ENCODE assay signal across 22 mouse cellular contexts in the genomic region with DNA sequence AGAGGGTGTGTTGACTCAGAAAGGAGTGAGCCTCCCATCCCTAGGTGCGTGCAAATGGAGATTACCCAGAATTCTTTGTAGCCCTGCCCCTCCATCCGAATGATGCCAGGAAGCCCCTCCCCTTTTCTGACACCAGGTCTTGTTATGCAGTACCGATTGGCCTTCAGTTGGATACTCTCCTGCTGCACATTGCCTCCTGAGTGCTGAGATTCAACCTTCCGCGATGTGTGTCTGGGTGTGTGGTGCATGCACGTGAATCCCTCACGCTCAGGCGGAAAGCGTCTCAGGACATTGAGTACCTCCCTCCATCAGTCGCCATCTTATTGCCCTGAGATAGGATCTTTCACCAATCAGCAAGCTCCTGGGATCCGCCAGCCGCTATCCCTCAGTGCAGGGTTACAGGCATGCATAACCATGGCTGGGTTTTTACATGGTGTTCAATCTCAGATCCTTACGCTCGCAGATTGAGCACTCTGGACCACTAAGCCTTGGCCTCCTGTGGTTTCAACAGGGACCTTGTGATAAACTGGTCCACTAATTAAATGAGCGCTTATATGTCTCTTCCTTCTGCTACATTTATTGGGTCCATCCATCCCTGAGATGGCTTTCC. TPM values are rescaled to one million over a fixed set of nuclear protein-coding genes. Genes with fewer than 3 reads are reported as not detected.
DNase-seq lines count a peak whose midpoint lies in the region; ATAC-seq and TF ChIP-seq lines count a peak whose summit lies in the region.
"Had no signal": no experiment of that assay in that cellular context is flagged by ENCODE, and none has a peak within 500 bp of the region (broad histone marks: within the 10 kb centered on the region; RNA-seq: fewer than 3 reads in every experiment).

No protein-coding gene starts in this region.

- DNase-seq in heart, postnatal 10 days: no peak
- no peak for DNase-seq in intestine, embryonic 14.5 days (ENCODE audit: low spot score)
- DNase-seq in urinary bladder, postnatal 14 days (ENCODE audit: low spot score): no peak
- no peak for DNase-seq in ovary, postnatal 10 days (ENCODE audit: low spot score)
- DNase-seq: adrenal gland, adult 8-10 months; cerebellum, adult 9-11 months; embryo, embryonic 11 days; kidney, adult 18-20 months; lung, postnatal 36 days; right cerebral cortex, adult 18-20 months had no signal

- H3K4me2 ChIP-seq in heart, embryonic 15.5 days: no peak overlapping the region
- H3K4me2 ChIP-seq in intestine, embryonic 14.5 days (ENCODE audit: low read length): no peak overlapping the region
- H3K4me2 ChIP-seq: hindbrain, embryonic 12.5 days; limb, embryonic 12.5 days had no signal

- 83% methylated on average over 15 of the region's 15 CpGs for WGBS in heart, embryonic 15.5 days
- WGBS in intestine, embryonic 14.5 days: 82% methylated on average over 15 of the region's 15 CpGs

- intact Hi-C loops in heart, postnatal 10 days (cut with DNase I): no loop called here

- no peaks in the 10 kb centered on the region for H3K9me3 ChIP-seq in heart, embryonic 15.5 days (replicated peaks)
- H3K9me3 ChIP-seq in E14TG2a.4 (ENCODE audit: low read length) (no peaks in the 10 kb centered on the region), ES-Bruce4 (replicated peaks; ENCODE audit: control insufficient read depth, insufficient read depth, low read length, poor library complexity, severe bottlenecking) (no peaks in the 10 kb centered on the region)
- no peaks in the 10 kb centered on the region for H3K9me3 ChIP-seq in intestine, embryonic 14.5 days (ENCODE audit: control insufficient read depth, low read length)
- H3K9me3 ChIP-seq: hindbrain, embryonic 12.5 days; limb, embryonic 12.5 days; midbrain, embryonic 10.5 days had no signal

- H3K4me1 ChIP-seq in heart, embryonic 15.5 days (replicated peaks): peaks cover 37% of the 10 kb centered on the region
- peaks cover 49% of the 10 kb centered on the region for H3K4me1 ChIP-seq in E14TG2a.4 (replicated peaks; ENCODE audit: low read depth, low read length)
- peaks cover 2% of the 10 kb centered on the region for H3K4me1 ChIP-seq in ES-Bruce4 (ENCODE audit: control insufficient read depth, insufficient read depth, low read length)
- no peaks in the 10 kb centered on the region for H3K4me1 ChIP-seq in intestine, embryonic 14.5 days (replicated peaks; ENCODE audit: control insufficient read depth, insufficient read depth, low read length)

- no peak for ATAC-seq in heart, embryonic 15.5 days (replicated peaks; ENCODE audit: insufficient number of reproducible peaks, insufficient read depth, low FRiP score, low read depth)
- peak; percentile 51; the same call in 1 of the 2 replicates for ATAC-seq in intestine, embryonic 14.5 days (replicated peaks; ENCODE audit: low FRiP score, low TSS enrichment, low read depth)
- ATAC-seq: CD4-positive, CD25-positive, alpha-beta regulatory T cell, adult 4 months; forebrain, embryonic 14.5 days; Patski had no signal

- no peak for TF ChIP-seq CTCF in E14TG2a.4 (conservative IDR thresholded peaks at IDR 0.05; ENCODE audit: low read length)
- no peak for TF ChIP-seq CTCF in ES-Bruce4 (IDR thresholded peaks at IDR 0.05; ENCODE audit: low read depth, low read length)

- no peaks in the 10 kb centered on the region; the same call in 1 of the 2 replicates for H3K36me3 ChIP-seq in heart, embryonic 15.5 days
- H3K36me3 ChIP-seq in E14TG2a.4 (ENCODE audit: insufficient read depth, low read length): no peaks in the 10 kb centered on the region
- no peaks in the 10 kb centered on the region for H3K36me3 ChIP-seq in ES-Bruce4 (ENCODE audit: control insufficient read depth, insufficient read depth, low read length, poor library complexity, severe bottlenecking)
- no peaks in the 10 kb centered on the region for H3K36me3 ChIP-seq in intestine, embryonic 14.5 days (ENCODE audit: control insufficient read depth, insufficient read depth, low read length)

- H3K27me3 ChIP-seq in heart, embryonic 15.5 days: no peaks in the 10 kb centered on the region
- H3K27me3 ChIP-seq in E14TG2a.4 (ENCODE audit: insufficient read depth, low read length): peaks cover 9% of the 10 kb centered on the region
- no peaks in the 10 kb centered on the region for H3K27me3 ChIP-seq in ES-Bruce4 (ENCODE audit: control insufficient read depth, insufficient read depth, low read length, poor library complexity, severe bottlenecking)
- H3K27me3 ChIP-seq in intestine, embryonic 14.5 days (replicated peaks; ENCODE audit: control insufficient read depth, insufficient read depth, low read length): no peaks in the 10 kb centered on the region
- H3K27me3 ChIP-seq: hindbrain, embryonic 12.5 days; limb, embryonic 12.5 days; Patski had no signal

- TF ChIP-seq POLR2A in ES-Bruce4 (IDR thresholded peaks at IDR 0.05; ENCODE audit: insufficient read depth, low read length): peak; percentile 67

- peak overlapping the region; percentile 73 for H3K27ac ChIP-seq in heart, embryonic 15.5 days
- H3K27ac ChIP-seq in ES-Bruce4 (ENCODE audit: insufficient read depth, low read length): peak overlapping the region; percentile 24
- no peak overlapping the region for H3K27ac ChIP-seq in intestine, embryonic 14.5 days (ENCODE audit: low read depth)
- H3K27ac ChIP-seq: hindbrain, embryonic 12.5 days; layer of hippocampus, adult 2 months; left cerebral cortex, adult 2 months; limb, embryonic 12.5 days; liver, embryonic 14.5 days had no signal

- no peak overlapping the region for H3K9ac ChIP-seq in heart, embryonic 15.5 days
- H3K9ac ChIP-seq in ES-Bruce4 (ENCODE audit: low read depth, poor library complexity, severe bottlenecking): peak overlapping the region; percentile 57
- no peak overlapping the region for H3K9ac ChIP-seq in intestine, embryonic 14.5 days (ENCODE audit: low read length)
- H3K9ac ChIP-seq: hindbrain, embryonic 12.5 days; limb, embryonic 12.5 days; liver, embryonic 14.5 days had no signal

- no peak overlapping the region for H3K4me3 ChIP-seq in heart, embryonic 15.5 days
- H3K4me3 ChIP-seq in E14TG2a.4 (replicated peaks; ENCODE audit: low read length): peak overlapping the region; percentile 74
- peak overlapping the region; percentile 69 for H3K4me3 ChIP-seq in ES-Bruce4 (ENCODE audit: low read depth, low read length)
- H3K4me3 ChIP-seq in intestine, embryonic 14.5 days (ENCODE audit: low read depth, low read length): no peak overlapping the region
- H3K4me3 ChIP-seq: hindbrain, embryonic 12.5 days; layer of hippocampus, adult 2 months; left cerebral cortex, adult 2 months; limb, embryonic 12.5 days; midbrain, embryonic 10.5 days had no signal

- peak; percentile 60 for TF ChIP-seq EP300 in ES-Bruce4 (IDR thresholded peaks at IDR 0.05; ENCODE audit: insufficient read depth, low read depth, low read length)

RNA-seq across cellular contexts. Expression of a gene that starts 19.4 kb away (rescaled TPM):
- polyA plus RNA-seq in heart, embryonic 15.5 days (2015; fragmentation: Nextera tagmentation; extraction: Ambion mirVana): 5.0 and 6.2 TPM in 2 replicates
- 10 to 100 TPM; 21.4 to 23.4 TPM for total RNA-seq in heart, postnatal 10 days (2021)
- 11.1 and 13.5 TPM in 2 replicates for polyA plus RNA-seq in ES-Bruce4 (2011; ENCODE audit: insufficient read depth, insufficient read length, low read depth, missing spikeins)
- 6.2 and 7.2 TPM in 2 replicates for polyA plus RNA-seq in intestine, embryonic 14.5 days (2014; fragmentation: Nextera tagmentation; extraction: Ambion mirVana)

RNA-seq across cellular contexts. Expression of a gene that starts 57.7 kb away (rescaled TPM):
- 20.1 and 24.2 TPM in 2 replicates for polyA plus RNA-seq in heart, embryonic 15.5 days (2015; fragmentation: Nextera tagmentation; extraction: Ambion mirVana)
- total RNA-seq in heart, postnatal 10 days (2021): 10 to 100 TPM; 25.3 to 29.2 TPM
- polyA plus RNA-seq in ES-Bruce4 (2011; ENCODE audit: insufficient read depth, insufficient read length, low read depth, missing spikeins): 15.9 and 16.1 TPM in 2 replicates
- 32.3 and 32.5 TPM in 2 replicates for polyA plus RNA-seq in intestine, embryonic 14.5 days (2014; fragmentation: Nextera tagmentation; extraction: Ambion mirVana)

Comparison
In these comparisons a context has a peak if more than half of its experiments do, and no peak if none do; other contexts are left out.
1. H3K4me3 ChIP-seq: peak in E14TG2a.4 (single experiment) and ES-Bruce4 (single experiment); none in heart, embryonic 15.5 days (single experiment) and intestine, embryonic 14.5 days (single experiment).